Mouse (Mus musculus) liver, adult 2 months (tissue): ENCODE data around the gene Asl. TPM values are rescaled to one million over a fixed set of nuclear protein-coding genes. Genes with fewer than 3 reads are reported as not detected.

Experiments
- DNase-seq: peaks from one replicate; pipeline ENCODE4 v3.0.0-alpha.2; 2011; ENCODE audit warnings: low read depth, low spot score; ENCODE audit errors: extremely low read depth
- H3K27ac ChIP-seq: fragments of 200-500 bp; replicated peaks from 2 replicates; pipeline ENCODE4 v1.5.1; 2012; ENCODE audit warnings: low read depth, mild to moderate bottlenecking, control low read depth, inconsistent platforms, low read length; ENCODE audit not compliant: insufficient read depth
- H3K27me3 ChIP-seq: fragments of 200-500 bp; 2 replicates; pipeline ENCODE4 v1.6.1; 2012; ENCODE audit warnings: mild to moderate bottlenecking, moderate library complexity, low read length, inconsistent platforms; ENCODE audit not compliant: control insufficient read depth, insufficient read depth
- H3K36me3 ChIP-seq: fragments of 200-500 bp; 2 replicates; pipeline ENCODE4 v1.6.1; 2012; ENCODE audit warnings: low read length, inconsistent platforms; ENCODE audit not compliant: control insufficient read depth, insufficient read depth
- H3K4me1 ChIP-seq: fragments of 200-500 bp; 2 replicates; pipeline ENCODE4 v1.6.1; 2011; ENCODE audit warnings: low read length; ENCODE audit not compliant: control insufficient read depth, insufficient read depth
- H3K4me3 ChIP-seq: fragments of 200-500 bp; 2 replicates; pipeline ENCODE4 v1.5.1; 2011; ENCODE audit warnings: low read depth, mild to moderate bottlenecking, control low read depth, low read length, moderate library complexity; ENCODE audit not compliant: insufficient read depth
- H3K79me2 ChIP-seq: fragments of 200-500 bp; 2 replicates; pipeline ENCODE4 v1.6.1; 2012; ENCODE audit warnings: inconsistent platforms, mild to moderate bottlenecking, low read length, moderate library complexity; ENCODE audit not compliant: control insufficient read depth, insufficient read depth
- H3K9ac ChIP-seq: fragments of 200-500 bp; 2 replicates; pipeline ENCODE4 v1.6.1; 2012; ENCODE audit warnings: low read depth, mild to moderate bottlenecking, control low read depth, inconsistent platforms, low read length
- CTCF ChIP-seq: fragments of 200-500 bp; IDR thresholded peaks from 2 replicates; pipeline ENCODE4 v1.5.1; 2011; ENCODE audit warnings: low read depth, low read length, control low read depth
- POLR2A ChIP-seq: fragments of 200-500 bp; IDR thresholded peaks from 2 replicates; pipeline ENCODE4 v1.6.1; 2011; ENCODE audit warnings: low read length, control low read depth; ENCODE audit not compliant: insufficient read depth; ENCODE audit errors: extremely low read depth
- WGBS: fragments of 180-500 bp; shearing (Covaris S2); methylation state at CpG from one replicate; pipeline ENCODE4 v1.1.7; 2018; 5-methylcytosine and 5-hydroxymethylcytosine counted together
- polyA plus RNA-seq: library from polyadenylated mRNA; depleted of rRNA; stranded (reverse); fragments of >200 nt; gene quantifications from 2 replicates; pipeline ENCODE4 v1.2.3, GENCODE M21; 2012
- total RNA-seq: library from RNA; depleted of rRNA; stranded (reverse); fragments of >200 nt; gene quantifications from 2 replicates; pipeline ENCODE4 v1.2.3, GENCODE M21; 2014

Gene Asl
- total and polyA plus RNA-seq, 2 experiments, result 622 to 683 TPM

GRCm38 (mm10) chr5:130023067-130023766, 5.8 kb downstream of the Asl start:
- no peak for TF ChIP-seq POLR2A
- TF ChIP-seq CTCF, result no peak
- peak overlapping the region; percentile 90 for H3K4me3 ChIP-seq
- 18% methylated on average over 12 of the region's 12 CpGs for WGBS

DNA sequence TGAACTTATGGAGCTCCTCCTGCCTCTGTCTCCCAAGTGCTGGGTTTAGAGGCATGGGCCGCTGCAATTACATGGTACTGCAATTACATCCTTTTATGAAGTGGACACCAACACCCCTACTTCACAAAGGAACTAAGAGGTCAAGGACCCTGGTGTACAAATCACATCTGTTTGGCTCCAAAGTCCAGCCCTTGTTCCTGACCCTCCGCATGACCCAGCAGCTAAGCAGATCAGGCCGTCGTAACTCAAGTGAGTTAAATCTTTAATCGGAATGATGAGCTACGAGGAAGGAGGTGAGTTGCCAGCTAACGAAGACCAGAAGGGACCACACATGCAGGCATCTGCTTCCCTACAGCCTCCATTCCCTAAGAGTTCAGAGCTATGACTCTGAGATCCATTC, 6.7 kb downstream of the Asl start:
- DNase-seq, result peak; percentile 97
- Histone ChIP-seq H3K9ac (peak overlapping the region; percentile 82), H3K4me3 (peak overlapping the region; percentile 90), H3K27ac (peak overlapping the region; percentile 94), H3K27me3 (no peaks in the 10 kb centered on the region), H3K4me1 (peaks cover 16% of the 10 kb centered on the region), H3K36me3 (peaks cover 32% of the 10 kb centered on the region), H3K79me2 (peaks cover 9% of the 10 kb centered on the region; the same call in 1 of the 2 replicates)
- TF ChIP-seq POLR2A (no peak), CTCF (no peak)
- WGBS, result 18% methylated on average over 7 of the region's 7 CpGs

More at GRCm38 (mm10) chr5:130023067-130023766, 5.8 kb downstream of the Asl start:
- Histone ChIP-seq H3K79me2 (peaks cover 9% of the 10 kb centered on the region; the same call in 1 of the 2 replicates), H3K4me1 (peaks cover 16% of the 10 kb centered on the region), H3K27me3 (no peaks in the 10 kb centered on the region), H3K9ac (peak overlapping the region; percentile 82), H3K27ac (peak overlapping the region; percentile 94), H3K36me3 (peaks cover 24% of the 10 kb centered on the region)
- DNase-seq, result no peak

- H3K27me3 ChIP-seq, result no peaks in the 10 kb centered on the region
- peak overlapping the region; percentile 94 for H3K27ac ChIP-seq
- peak overlapping the region; percentile 82 for H3K9ac ChIP-seq
- H3K79me2 ChIP-seq, result peaks cover 9% of the 10 kb centered on the region; the same call in 1 of the 2 replicates
- H3K4me3 ChIP-seq, result peak overlapping the region; percentile 90
- 13% methylated on average over 5 of the region's 5 CpGs for WGBS
- DNase-seq, result no peak
- H3K4me1 ChIP-seq, result peaks cover 13% of the 10 kb centered on the region
- peaks cover 39% of the 10 kb centered on the region for H3K36me3 ChIP-seq
- TF ChIP-seq CTCF, result no peak
- TF ChIP-seq POLR2A, result 0 out of 2 replicates have a peak, but pooled peaks have one; percentile 22
Observed at GRCm38 (mm10) chr5:130021361-130021966, 7.6 kb downstream of the Asl start.

- H3K4me3 ChIP-seq, result no peak overlapping the region
- peaks cover 9% of the 10 kb centered on the region for H3K4me1 ChIP-seq
- H3K79me2 ChIP-seq, result peaks cover 9% of the 10 kb centered on the region; the same call in 1 of the 2 replicates
- TF ChIP-seq POLR2A (no peak), CTCF (no peak)
- WGBS, result 74% methylated on average over 8 of the region's 8 CpGs
- no peak overlapping the region for H3K27ac ChIP-seq
- H3K27me3 ChIP-seq, result no peaks in the 10 kb centered on the region
- peaks cover 58% of the 10 kb centered on the region for H3K36me3 ChIP-seq
- no peak overlapping the region for H3K9ac ChIP-seq
- no peak for DNase-seq
Observed at GRCm38 (mm10) chr5:130019461-130019860, 9.6 kb downstream of the Asl start.

DNA sequence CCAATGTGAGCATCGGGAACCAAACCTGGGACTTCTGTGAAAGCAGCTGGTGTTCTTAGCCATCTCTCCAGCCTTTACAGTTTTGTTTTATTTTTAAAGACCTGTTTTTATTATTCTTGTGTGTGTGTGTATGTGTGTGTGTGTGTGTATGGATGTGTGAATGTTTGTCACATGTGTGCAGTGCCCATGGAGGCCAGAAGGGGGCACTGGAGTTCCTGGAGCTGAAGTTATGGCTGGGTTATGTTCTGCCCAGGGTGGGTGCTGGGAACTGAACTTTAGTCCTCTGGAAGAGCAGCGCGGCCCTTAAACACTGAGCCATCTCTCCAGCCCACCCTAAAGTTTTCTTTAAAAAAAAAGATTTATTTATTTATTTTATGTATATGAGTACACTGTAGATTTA, 13.9 kb downstream of the Asl start:
- Histone ChIP-seq H3K4me1 (no peaks in the 10 kb centered on the region), H3K9ac (no peak overlapping the region), H3K27me3 (no peaks in the 10 kb centered on the region), H3K36me3 (peaks cover 89% of the 10 kb centered on the region), H3K4me3 (no peak overlapping the region), H3K27ac (no peak overlapping the region), H3K79me2 (no peaks in the 10 kb centered on the region; the same call in 1 of the 2 replicates)
- 98% methylated on average over 3 of the region's 3 CpGs for WGBS
- TF ChIP-seq POLR2A (no peak), CTCF (peak; percentile 57)
- DNase-seq, result no peak

GRCm38 (mm10) chr5:130010961-130011360, 18.1 kb downstream of the Asl start:
- Histone ChIP-seq H3K9ac (no peak overlapping the region), H3K36me3 (peaks cover 51% of the 10 kb centered on the region), H3K27ac (no peak overlapping the region), H3K79me2 (no peaks in the 10 kb centered on the region), H3K4me3 (no peak overlapping the region), H3K4me1 (no peaks in the 10 kb centered on the region), H3K27me3 (no peaks in the 10 kb centered on the region)
- WGBS, result 95% methylated on average over 5 of the region's 5 CpGs
- TF ChIP-seq CTCF (peak; percentile 68), POLR2A (no peak)
- DNase-seq, result no peak
